9 mouse cellular contexts compared by ENCODE assay signal in the genomic region with DNA sequence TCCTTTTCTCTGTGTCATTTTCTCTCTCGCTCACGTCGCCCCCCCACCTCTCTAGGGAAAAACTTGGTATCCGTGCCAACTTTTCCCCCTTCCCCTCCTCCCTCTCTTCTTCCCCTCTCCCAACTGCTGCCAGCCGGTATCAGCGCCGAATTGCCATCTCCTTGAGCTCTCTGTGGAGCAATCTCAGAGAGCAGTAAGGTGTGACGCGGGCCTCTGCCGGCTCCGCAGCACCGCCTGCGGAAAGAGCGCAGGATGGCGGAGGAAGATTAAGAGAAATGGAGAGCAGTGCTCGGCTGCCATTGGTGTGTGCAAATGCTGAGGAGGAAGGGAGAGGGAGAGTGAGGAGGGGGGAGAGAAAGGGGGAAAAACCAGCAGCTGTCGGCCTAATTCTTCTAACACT. TPM values are rescaled to one million over a fixed set of nuclear protein-coding genes. Genes with fewer than 3 reads are reported as not detected.
DNase-seq lines count a peak whose midpoint lies in the region; ATAC-seq and TF ChIP-seq lines count a peak whose summit lies in the region.
"Had no signal": no experiment of that assay in that cellular context is flagged by ENCODE, and none has a peak within 500 bp of the region (broad histone marks: within the 10 kb centered on the region; RNA-seq: fewer than 3 reads in every experiment).

No protein-coding gene starts in this region.

- intact Hi-C loops in left cerebral cortex, postnatal 10 days (cut with DNase I), result no loop called here

- H3K9me3 ChIP-seq in kidney, embryonic 14.5 days (ENCODE audit: control insufficient read depth, low read length), result no peaks in the 10 kb centered on the region
- H3K9me3 ChIP-seq in forebrain, postnatal 0 days (ENCODE audit: low read length), result no peaks in the 10 kb centered on the region
- H3K9me3 ChIP-seq in neural tube, embryonic 15.5 days (replicated peaks), result no peaks in the 10 kb centered on the region

- no peaks in the 10 kb centered on the region for H3K27me3 ChIP-seq in kidney, embryonic 14.5 days (ENCODE audit: control insufficient read depth, insufficient read depth, low read length)
- H3K27me3 ChIP-seq in forebrain, postnatal 0 days (ENCODE audit: insufficient read depth, low read length), result no peaks in the 10 kb centered on the region
- no peaks in the 10 kb centered on the region for H3K27me3 ChIP-seq in neural tube, embryonic 15.5 days (replicated peaks)

- peak; percentile 71; the same call in 1 of the 2 replicates for ATAC-seq in kidney, embryonic 14.5 days (ENCODE audit: low FRiP score, low TSS enrichment)
- ATAC-seq in forebrain, postnatal 0 days, result peak; percentile 91
- peak; percentile 89 for ATAC-seq in neural tube, embryonic 15.5 days (ENCODE audit: low FRiP score)
- ATAC-seq in inflammation-experienced regulatory T-cells, adult 6 months, result no peak

- H3K4me2 ChIP-seq in kidney, embryonic 14.5 days (replicated peaks; ENCODE audit: low read depth, low read length), result peak overlapping the region; percentile 35
- peak overlapping the region; percentile 48 for H3K4me2 ChIP-seq in forebrain, postnatal 0 days (ENCODE audit: low read depth)
- peak overlapping the region; percentile 54 for H3K4me2 ChIP-seq in neural tube, embryonic 15.5 days

- no peak overlapping the region for H3K27ac ChIP-seq in kidney, embryonic 14.5 days (ENCODE audit: low read depth, low read length)
- H3K27ac ChIP-seq in forebrain, postnatal 0 days (ENCODE audit: low read depth, low read length), result peak overlapping the region; percentile 89
- H3K27ac ChIP-seq in neural tube, embryonic 15.5 days (replicated peaks), result peak overlapping the region; percentile 81

- no peak overlapping the region for H3K9ac ChIP-seq in kidney, embryonic 14.5 days (ENCODE audit: low read depth, low read length)
- no peak overlapping the region for H3K9ac ChIP-seq in forebrain, postnatal 0 days
- 0 out of 2 replicates have a peak overlapping the region, but pooled peaks have one; percentile 29 for H3K9ac ChIP-seq in neural tube, embryonic 15.5 days (replicated peaks)

- DNase-seq in kidney, adult 8-10 months, result no peak
- DNase-seq in cerebellum, postnatal 10 days, result peak; percentile 76 to 79
- peak; percentile 90 for DNase-seq in forebrain, postnatal 0 days
- DNase-seq in left cerebral cortex, postnatal 10 days (ENCODE audit: extremely low spot score in 1 of 2, low spot score in 2 of 2), result peak; percentile 59 to 68
- DNase-seq in c-Kit-positive CD71-positive TER-119-positive erythroid progenitor cells, embryonic 14.5 days (ENCODE audit: low spot score), result no peak

- H3K4me3 ChIP-seq in kidney, embryonic 14.5 days (ENCODE audit: low read length), result no peak overlapping the region
- H3K4me3 ChIP-seq in forebrain, postnatal 0 days (ENCODE audit: low read depth, low read length), result peak overlapping the region; percentile 20; the same call in 1 of the 2 replicates
- H3K4me3 ChIP-seq in neural tube, embryonic 15.5 days (replicated peaks), result peak overlapping the region; percentile 17; the same call in 1 of the 2 replicates

- no peaks in the 10 kb centered on the region for H3K4me1 ChIP-seq in kidney, embryonic 14.5 days (ENCODE audit: control insufficient read depth, insufficient read depth, low read length)
- H3K4me1 ChIP-seq in forebrain, postnatal 0 days (ENCODE audit: insufficient read depth), result peaks cover 31% of the 10 kb centered on the region
- peaks cover 40% of the 10 kb centered on the region for H3K4me1 ChIP-seq in neural tube, embryonic 15.5 days

- H3K36me3 ChIP-seq in kidney, embryonic 14.5 days (ENCODE audit: control insufficient read depth, insufficient read depth, low read length), result no peaks in the 10 kb centered on the region
- H3K36me3 ChIP-seq in forebrain, postnatal 0 days (ENCODE audit: insufficient read depth), result 0 out of 2 replicates have a peak, but pooled peaks cover 4% of the 10 kb centered on the region
- no peaks in the 10 kb centered on the region for H3K36me3 ChIP-seq in neural tube, embryonic 15.5 days

- WGBS in kidney, embryonic 14.5 days, result 2% methylated on average over 16 of the region's 17 CpGs
- 3% methylated on average over 17 of the region's 17 CpGs for WGBS in forebrain, postnatal 0 days
- 5% methylated on average over 14 of the region's 17 CpGs for WGBS in neural tube, embryonic 15.5 days

- TF ChIP-seq CTCF in forebrain, postnatal 0 days (IDR thresholded peaks at IDR 0.05; ENCODE audit: low read depth), result peak; percentile 58

RNA-seq across cellular contexts. Expression of gene Neurod2, which starts 45.2 kb away (rescaled TPM):
- not detected in 2 replicates for polyA plus RNA-seq in kidney, embryonic 14.5 days (2014; fragmentation: Nextera tagmentation; extraction: Ambion mirVana)
- 133 and 140 TPM in 2 replicates for total RNA-seq in forebrain, postnatal 0 days (2014; rRNA removed)
- polyA plus RNA-seq in forebrain, postnatal 0 days (2015; fragmentation: Nextera tagmentation; extraction: Ambion mirVana), result 74.9 and 77.3 TPM in 2 replicates
- total RNA-seq in left cerebral cortex, postnatal 10 days (2021), result 10 to 100 TPM; 63.4 to 67.0 TPM
- polyA plus RNA-seq in neural tube, embryonic 15.5 days (2015; fragmentation: Nextera tagmentation; extraction: Ambion mirVana), result 13.7 and 16.3 TPM in 2 replicates
- not detected for polyA plus RNA-seq in inflammation-experienced regulatory T-cells, adult 6 months (2017; shearing (Covaris generic))
- polyA plus RNA-seq: large intestine, adult 2 months had no signal

Comparison
In these comparisons a context has a peak if more than half of its experiments do, and no peak if none do; other contexts are left out.
1. DNase-seq: peak in cerebellum, postnatal 10 days (2 of 2), forebrain, postnatal 0 days (single experiment) and left cerebral cortex, postnatal 10 days (2 of 2); none in kidney, adult 8-10 months (0 of 2) and c-Kit-positive CD71-positive TER-119-positive erythroid progenitor cells, embryonic 14.5 days (single experiment).
2. RNA of gene Neurod2, which starts 45.2 kb away (polyA plus RNA-seq): 74.9 to 77.3 TPM in forebrain, postnatal 0 days and 13.7 to 16.3 TPM in neural tube, embryonic 15.5 days; not detected in kidney, embryonic 14.5 days and not detected in inflammation-experienced regulatory T-cells, adult 6 months; every median in the first group is over 10 times any median in the second.
3. Peak in every context shown above with its lines, with median percentiles within 50 percentile points of each other: H3K4me2 ChIP-seq.